Mouse (Mus musculus): ENCODE measurements around the gene Cog8.
A peak's percentile ranks its signal among the peaks of the same experiment; 100 is the strongest.

Gene Cog8

DNA sequence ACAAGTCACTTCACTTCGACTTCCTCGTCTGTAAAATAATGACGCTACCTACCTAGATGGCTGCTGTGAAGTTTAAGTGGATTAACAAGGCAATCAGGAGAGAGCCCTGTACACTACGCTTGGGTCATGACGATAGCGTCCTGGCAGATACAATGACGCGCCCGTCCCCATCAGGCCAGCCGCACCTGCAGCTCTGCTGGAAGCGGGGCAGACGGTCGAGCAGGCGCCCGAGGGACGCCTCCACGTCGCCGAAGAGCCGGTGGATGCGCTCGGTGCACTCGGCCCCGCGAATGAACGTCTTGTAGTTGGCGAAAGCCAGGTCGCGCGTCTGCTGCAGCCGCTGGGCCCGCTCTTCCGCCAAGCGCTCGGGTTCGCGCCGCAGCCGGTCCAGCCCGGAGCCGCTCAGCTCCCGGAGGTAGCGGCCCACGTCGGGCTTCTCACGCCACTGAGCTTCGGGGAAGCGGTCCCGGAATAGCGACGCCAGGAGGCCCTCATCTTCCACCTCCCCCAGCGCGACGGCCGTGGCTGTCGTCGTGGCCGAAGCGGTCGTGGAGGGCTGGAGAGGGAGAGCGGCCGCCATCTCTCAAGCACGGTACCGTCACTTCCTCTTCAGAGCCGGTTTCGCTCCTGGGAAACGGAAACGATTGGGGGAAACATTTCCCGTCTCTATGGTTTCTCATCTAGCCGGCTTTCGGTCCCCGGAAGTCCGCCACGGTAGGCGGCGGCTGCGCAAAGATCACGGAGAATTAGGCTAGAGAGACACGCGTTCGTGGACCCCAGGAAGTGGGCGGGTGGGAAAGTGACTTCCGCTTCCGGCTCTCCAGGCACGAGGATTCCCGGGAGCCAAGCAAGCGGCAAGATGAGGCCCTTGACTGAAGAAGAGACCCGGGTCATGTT is at the start of gene Cog8, which contains the start of gene Nip7:
TSS of gene Cog8 (minus strand) at position 614 of the 897 bp plus-strand sequence.
TSS of gene Nip7 (plus strand) at position 802 of the 897 bp plus-strand sequence.
- Histone ChIP-seq H3K36me3 (ENCODE audit: control insufficient read depth, insufficient read depth, low read length, poor library complexity, severe bottlenecking) (peaks cover 4% of the 10 kb centered on the region), H3K27me3 (ENCODE audit: control insufficient read depth, insufficient read depth, low read length, poor library complexity, severe bottlenecking) (no peaks in the 10 kb centered on the region)
- DNase-seq (ENCODE audit: low read depth, low spot score), result peak; percentile 97

GRCm38 (mm10) chr8:107104547-107104946 is 48.1 kb upstream of the Cog8 start:
- Histone ChIP-seq H3K36me3 (ENCODE audit: control insufficient read depth, insufficient read depth, low read length, poor library complexity, severe bottlenecking) (no peaks in the 10 kb centered on the region), H3K27me3 (ENCODE audit: control insufficient read depth, insufficient read depth, low read length, poor library complexity, severe bottlenecking) (no peaks in the 10 kb centered on the region)
- peak; percentile 75 for DNase-seq (ENCODE audit: low read depth, low spot score)

DNA sequence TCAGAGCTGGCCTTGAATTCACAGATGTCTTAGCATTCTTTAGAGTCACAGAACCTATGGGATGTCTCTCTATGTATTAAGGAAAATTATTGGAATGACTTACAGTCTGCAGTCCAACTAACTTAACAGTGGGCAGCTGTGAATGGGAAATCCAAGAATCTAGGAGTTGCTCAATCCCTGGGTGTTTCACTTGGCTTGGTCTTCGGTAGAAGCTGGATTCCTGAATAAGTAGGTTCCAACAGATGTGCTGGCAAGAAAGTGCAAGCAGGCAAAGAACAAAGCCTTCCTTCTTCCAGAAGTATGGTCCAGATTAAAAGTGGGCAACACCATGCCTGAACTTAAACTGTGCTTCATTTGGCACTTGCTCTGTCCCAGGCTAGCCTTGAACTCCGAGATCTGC is 44.1 kb upstream of the Cog8 start:
- DNase-seq (ENCODE audit: low read depth, low spot score), result no peak
- Histone ChIP-seq H3K36me3 (ENCODE audit: control insufficient read depth, insufficient read depth, low read length, poor library complexity, severe bottlenecking) (no peaks in the 10 kb centered on the region), H3K27me3 (ENCODE audit: control insufficient read depth, insufficient read depth, low read length, poor library complexity, severe bottlenecking) (no peaks in the 10 kb centered on the region)

DNA sequence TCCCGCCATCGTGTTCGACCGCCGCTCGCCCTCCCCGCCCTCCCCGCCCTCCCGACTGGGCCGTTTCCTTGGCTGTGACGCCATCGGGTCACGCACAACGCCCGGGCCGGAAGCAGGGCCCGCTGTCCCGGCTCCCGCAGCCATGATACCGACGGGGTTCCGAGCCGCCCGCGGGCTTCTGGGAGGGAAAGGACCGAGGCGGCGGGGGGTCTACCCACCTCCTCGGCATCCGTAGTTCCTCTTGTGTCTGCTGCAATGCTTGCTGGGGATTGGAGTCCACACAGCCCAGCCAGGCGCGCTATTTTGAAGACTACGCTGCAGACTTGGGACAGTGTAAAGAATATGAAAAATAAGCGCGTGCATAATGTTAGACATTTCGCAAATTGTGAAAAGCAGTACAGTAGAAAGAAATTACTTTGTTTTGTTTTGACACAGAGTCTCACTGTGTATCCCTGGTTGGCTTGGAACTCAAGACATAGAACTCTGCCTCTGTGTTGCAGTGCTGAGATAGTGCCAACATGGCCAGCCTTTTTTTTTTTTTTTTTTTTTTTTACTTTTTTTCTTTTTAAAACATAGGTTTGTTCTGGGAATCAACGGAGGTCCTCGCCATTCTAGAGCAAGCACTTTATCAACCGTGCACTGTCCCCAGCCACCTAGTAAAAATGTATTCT is 40.0 kb upstream of the Cog8 start, which contains the start of gene Terf2:
TSS of gene Terf2 (minus strand) at position 182 of the 671 bp plus-strand sequence.
- no peaks in the 10 kb centered on the region for H3K27me3 ChIP-seq (ENCODE audit: control insufficient read depth, insufficient read depth, low read length, poor library complexity, severe bottlenecking)

DNA sequence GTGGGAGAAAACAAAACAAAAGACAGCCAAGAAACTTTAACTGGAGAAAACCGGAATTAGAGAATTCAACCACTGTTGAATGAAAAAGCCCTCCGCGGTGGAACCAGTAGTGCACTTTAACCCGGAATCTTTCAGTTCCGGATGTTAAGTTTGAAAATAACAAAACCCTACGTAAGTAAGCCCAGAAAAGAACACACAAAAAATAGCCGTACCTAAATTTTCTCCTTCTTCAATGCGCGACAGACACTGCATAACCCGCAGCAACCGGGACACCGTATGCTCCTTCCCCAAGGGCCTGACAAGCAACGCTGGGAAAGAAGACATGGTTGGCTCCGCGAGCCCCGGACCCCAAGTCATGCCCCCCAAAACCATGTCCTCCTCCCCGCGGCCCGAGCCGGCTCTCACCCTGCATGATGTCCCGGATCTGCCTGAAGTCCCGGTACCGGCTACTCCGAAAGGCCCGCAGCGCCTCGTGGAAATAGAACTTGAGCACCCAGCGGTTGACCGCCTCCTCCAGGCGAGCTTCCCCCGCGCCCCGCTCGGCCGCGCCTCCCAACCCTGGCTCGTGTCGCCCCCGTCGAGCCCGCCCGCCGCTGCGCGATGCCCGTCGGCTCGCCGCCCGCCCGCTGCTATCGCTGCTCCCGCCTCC is 39.4 kb upstream of the Cog8 start:
- Histone ChIP-seq H3K36me3 (ENCODE audit: control insufficient read depth, insufficient read depth, low read length, poor library complexity, severe bottlenecking) (peaks cover 1% of the 10 kb centered on the region; the same call in 1 of the 2 replicates), H3K27me3 (ENCODE audit: control insufficient read depth, insufficient read depth, low read length, poor library complexity, severe bottlenecking) (no peaks in the 10 kb centered on the region)
- peak; percentile 56 for DNase-seq (ENCODE audit: low read depth, low spot score)

More for the DNA sequence above, 40.0 kb upstream of the Cog8 start, which contains the start of gene Terf2:
- peak; percentile 93 for DNase-seq (ENCODE audit: low read depth, low spot score)
- peaks cover 1% of the 10 kb centered on the region; the same call in 1 of the 2 replicates for H3K36me3 ChIP-seq (ENCODE audit: control insufficient read depth, insufficient read depth, low read length, poor library complexity, severe bottlenecking)

DNA sequence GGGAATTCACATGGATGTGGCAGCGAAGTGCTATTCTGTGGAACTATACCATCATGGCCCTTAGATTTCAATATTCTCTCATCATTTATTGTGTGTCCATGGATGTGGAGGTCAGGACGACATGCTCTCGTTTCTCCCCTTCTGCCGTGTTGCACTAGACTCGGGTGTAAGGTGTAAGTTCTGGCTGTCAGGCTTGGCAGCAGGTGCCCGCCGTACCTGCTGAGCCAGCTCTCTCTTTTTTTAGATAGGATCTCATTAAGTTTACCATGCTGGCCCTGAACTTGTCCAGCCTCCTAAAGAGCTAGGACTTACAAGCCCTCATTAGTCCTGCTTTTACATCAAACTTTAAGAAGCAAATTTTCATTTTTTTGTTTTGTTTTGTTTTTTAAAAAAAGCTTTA is 34.0 kb upstream of the Cog8 start:
- H3K27me3 ChIP-seq (ENCODE audit: control insufficient read depth, insufficient read depth, low read length, poor library complexity, severe bottlenecking), result no peaks in the 10 kb centered on the region
- DNase-seq (ENCODE audit: low read depth, low spot score), result no peak
- H3K36me3 ChIP-seq (ENCODE audit: control insufficient read depth, insufficient read depth, low read length, poor library complexity, severe bottlenecking), result peaks cover 1% of the 10 kb centered on the region; the same call in 1 of the 2 replicates

DNA sequence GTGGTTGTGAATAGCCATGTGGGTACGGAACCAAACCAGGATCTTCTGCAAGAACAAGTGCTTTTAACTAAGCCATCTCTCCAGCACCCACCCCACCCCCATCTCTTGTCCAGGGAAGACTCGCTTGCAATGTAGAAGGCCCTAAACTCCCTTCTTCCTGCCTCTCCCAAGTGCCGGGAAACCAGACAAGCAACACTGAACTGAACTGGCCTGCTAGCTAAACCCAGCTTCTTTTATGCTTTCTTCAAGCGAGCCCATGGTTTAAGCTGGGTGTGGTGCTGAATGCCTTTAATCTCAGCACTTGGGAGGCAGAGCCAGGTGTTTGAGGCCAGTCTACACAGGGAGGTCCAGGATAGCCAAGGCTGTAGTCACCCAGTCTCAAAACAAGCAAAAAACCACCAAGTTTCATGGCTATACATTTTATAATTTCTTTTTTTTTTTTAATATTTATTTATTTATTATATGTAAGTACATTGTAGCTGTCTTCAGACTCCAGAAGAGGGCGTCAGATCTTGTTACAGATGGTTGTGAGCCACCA is 32.1 kb upstream of the Cog8 start:
- DNase-seq (ENCODE audit: low read depth, low spot score), result no peak
- Histone ChIP-seq H3K36me3 (ENCODE audit: control insufficient read depth, insufficient read depth, low read length, poor library complexity, severe bottlenecking) (peaks cover 1% of the 10 kb centered on the region; the same call in 1 of the 2 replicates), H3K27me3 (ENCODE audit: control insufficient read depth, insufficient read depth, low read length, poor library complexity, severe bottlenecking) (no peaks in the 10 kb centered on the region)

GRCm38 (mm10) chr8:107086018-107086417 is 29.5 kb upstream of the Cog8 start:
- H3K27me3 ChIP-seq (ENCODE audit: control insufficient read depth, insufficient read depth, low read length, poor library complexity, severe bottlenecking), result no peaks in the 10 kb centered on the region
- DNase-seq (ENCODE audit: low read depth, low spot score), result no peak

DNA sequence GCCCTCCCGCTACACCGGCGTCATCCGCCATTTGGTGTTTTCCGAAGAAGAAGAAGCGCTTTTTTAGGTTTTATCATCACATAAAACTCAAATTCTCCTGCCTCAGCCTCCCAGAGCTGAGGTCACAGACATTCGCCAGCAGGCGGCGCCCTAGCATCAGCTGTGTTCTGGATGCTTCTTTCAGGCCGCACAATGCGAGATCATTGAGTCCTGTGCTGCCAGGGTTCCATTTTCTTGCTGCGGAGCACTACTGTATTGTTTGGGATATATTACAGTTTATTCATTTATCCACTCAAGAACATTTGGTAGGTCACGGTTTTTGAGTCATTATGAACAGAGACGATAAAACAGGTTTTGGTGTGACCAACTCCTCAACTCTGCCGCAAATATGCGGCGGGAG is 28.9 kb upstream of the Cog8 start:
- peak; percentile 48 for DNase-seq (ENCODE audit: low read depth, low spot score)
- H3K27me3 ChIP-seq (ENCODE audit: control insufficient read depth, insufficient read depth, low read length, poor library complexity, severe bottlenecking), result no peaks in the 10 kb centered on the region
- H3K36me3 ChIP-seq (ENCODE audit: control insufficient read depth, insufficient read depth, low read length, poor library complexity, severe bottlenecking), result peaks cover 7% of the 10 kb centered on the region; the same call in 1 of the 2 replicates

More at GRCm38 (mm10) chr8:107086018-107086417, 29.5 kb upstream of the Cog8 start:
- H3K36me3 ChIP-seq (ENCODE audit: control insufficient read depth, insufficient read depth, low read length, poor library complexity, severe bottlenecking), result peaks cover 5% of the 10 kb centered on the region; the same call in 1 of the 2 replicates

GRCm38 (mm10) chr8:107076239-107076888 is 19.9 kb upstream of the Cog8 start:
- H3K27me3 ChIP-seq (ENCODE audit: control insufficient read depth, insufficient read depth, low read length, poor library complexity, severe bottlenecking), result no peaks in the 10 kb centered on the region
- DNase-seq (ENCODE audit: low read depth, low spot score), result no peak
- peaks cover 7% of the 10 kb centered on the region for H3K36me3 ChIP-seq (ENCODE audit: control insufficient read depth, insufficient read depth, low read length, poor library complexity, severe bottlenecking)

GRCm38 (mm10) chr8:107074128-107074527 is 17.6 kb upstream of the Cog8 start:
- DNase-seq (ENCODE audit: low read depth, low spot score), result no peak
- Histone ChIP-seq H3K27me3 (ENCODE audit: control insufficient read depth, insufficient read depth, low read length, poor library complexity, severe bottlenecking) (no peaks in the 10 kb centered on the region), H3K36me3 (ENCODE audit: control insufficient read depth, insufficient read depth, low read length, poor library complexity, severe bottlenecking) (peaks cover 2% of the 10 kb centered on the region)

DNA sequence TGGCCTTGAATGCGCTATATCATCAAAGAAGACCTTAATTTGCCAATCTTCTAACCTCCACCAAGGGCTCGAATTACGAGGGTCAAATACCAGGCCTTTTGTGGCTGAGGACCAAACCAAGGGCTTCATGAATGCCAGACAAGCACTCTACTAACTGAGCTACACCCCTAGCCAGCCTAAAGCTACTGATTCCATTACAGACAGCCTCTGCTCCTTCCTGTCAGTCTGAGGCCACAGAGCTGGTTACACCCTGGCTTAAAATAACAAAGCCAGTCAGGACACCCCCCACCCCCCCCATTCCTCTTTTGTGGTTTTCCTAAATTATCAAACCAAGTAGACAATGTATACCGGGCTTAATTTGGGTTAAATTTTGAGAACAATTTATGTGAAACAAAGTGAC is 17.2 kb upstream of the Cog8 start:
- Histone ChIP-seq H3K36me3 (ENCODE audit: control insufficient read depth, insufficient read depth, low read length, poor library complexity, severe bottlenecking) (peaks cover 1% of the 10 kb centered on the region), H3K27me3 (ENCODE audit: control insufficient read depth, insufficient read depth, low read length, poor library complexity, severe bottlenecking) (no peaks in the 10 kb centered on the region)
- no peak for DNase-seq (ENCODE audit: low read depth, low spot score)

DNA sequence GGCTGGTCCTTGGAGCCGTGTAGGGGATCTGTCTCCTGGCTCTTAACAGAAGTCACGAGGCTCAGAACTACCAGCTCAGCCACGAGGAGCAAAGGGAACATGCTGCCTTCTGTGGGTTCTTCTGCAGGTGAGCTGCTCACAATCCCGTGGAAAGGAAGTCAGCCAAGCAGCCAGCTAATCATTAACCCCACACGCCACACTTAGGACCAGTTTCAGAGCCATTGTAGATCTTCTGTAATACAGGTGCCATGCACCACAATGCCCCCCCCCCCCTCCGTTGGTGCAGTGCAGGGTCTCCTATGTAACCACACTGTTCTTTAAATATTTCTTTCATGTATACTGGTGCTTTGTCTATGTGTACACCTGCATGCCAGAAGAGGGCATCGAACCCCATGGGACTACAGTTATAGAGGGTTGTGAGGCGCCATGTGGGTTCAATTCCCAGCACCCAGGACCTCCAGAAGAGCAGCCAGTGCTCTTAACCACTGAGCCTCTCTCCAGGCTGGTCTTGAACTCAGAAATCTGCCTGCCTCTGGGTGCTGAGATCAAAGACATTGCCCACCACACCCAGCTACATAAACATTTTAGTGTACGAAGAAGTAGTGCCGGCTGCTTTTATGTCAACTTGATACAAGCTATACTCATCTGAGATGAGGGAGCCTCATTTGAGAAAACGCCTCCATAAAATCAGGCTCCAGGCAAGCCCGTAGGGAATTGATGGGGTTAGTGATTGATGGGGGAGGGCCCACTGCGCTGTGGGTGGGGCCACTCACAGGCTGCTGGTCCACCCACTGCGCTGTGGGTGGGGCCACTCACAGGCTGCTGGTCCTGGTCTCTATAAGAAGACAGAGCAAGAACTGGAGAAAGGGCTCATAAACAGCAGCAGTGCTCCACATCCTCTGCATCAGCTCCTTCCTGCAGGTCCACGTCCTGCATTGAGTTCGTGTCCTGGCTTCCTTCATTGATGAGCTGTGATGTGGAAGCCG is 9.3 kb upstream of the Cog8 start, which contains the start of gene Tmed6:
TSS of gene Tmed6 (minus strand) at position 134 of the 986 bp plus-strand sequence.
- Histone ChIP-seq H3K36me3 (ENCODE audit: control insufficient read depth, insufficient read depth, low read length, poor library complexity, severe bottlenecking) (no peaks in the 10 kb centered on the region; the same call in 1 of the 2 replicates), H3K27me3 (ENCODE audit: control insufficient read depth, insufficient read depth, low read length, poor library complexity, severe bottlenecking) (no peaks in the 10 kb centered on the region)
- DNase-seq (ENCODE audit: low read depth, low spot score), result peak; percentile 52

All from splenic B cell, adult 2 months (primary cell).